Mouse (Mus musculus) cortical plate, adult 2 months (tissue): Measurements from ENCODE around the gene Snrnp40.

Experiments
- CTCF ChIP-seq: fragments of 200-500 bp; IDR thresholded peaks from 2 replicates; pipeline ENCODE4 v1.5.1; 2011; ENCODE audit warnings: mild to moderate bottlenecking, control low read depth, low read length; ENCODE audit not compliant: insufficient read depth; ENCODE audit errors: extremely low read depth
- POLR2A ChIP-seq: fragments of 200-500 bp; IDR thresholded peaks from 2 replicates; pipeline ENCODE4 v1.6.1; 2011; ENCODE audit warnings: mild to moderate bottlenecking, low read length, control low read depth; ENCODE audit not compliant: insufficient read depth; ENCODE audit errors: extremely low read depth

DNA sequence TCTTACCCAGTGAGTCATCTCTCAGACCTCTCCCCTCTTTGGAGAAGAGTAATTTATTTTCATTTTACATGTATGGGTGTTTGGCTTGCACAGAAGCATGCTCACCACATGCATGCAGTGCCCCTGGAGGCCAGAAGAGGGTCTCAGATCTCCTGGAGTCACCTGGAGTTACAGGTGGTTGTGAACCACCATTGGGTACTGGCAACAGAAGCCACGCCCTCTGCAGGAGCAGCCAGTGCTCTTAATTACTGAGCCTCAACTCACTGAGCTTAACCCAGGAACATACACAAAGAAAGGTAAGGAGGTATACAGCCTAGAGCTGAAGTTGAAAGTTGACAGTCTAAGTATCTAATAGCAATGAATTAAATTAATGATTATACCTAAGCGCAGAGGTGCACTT, 34.5 kb upstream of the Snrnp40 start:
- TF ChIP-seq POLR2A (no peak), CTCF (no peak)
